Mouse (Mus musculus) olfactory bulb, adult 2 months (tissue): Measurements from ENCODE around the gene Lrmp.

Source experiments
- CTCF ChIP-seq: fragments of 200-500 bp; IDR thresholded peaks from 2 replicates; pipeline ENCODE4 v1.5.1; 2012; ENCODE audit warnings: low read depth, mild to moderate bottlenecking, low read length, moderate library complexity; ENCODE audit not compliant: insufficient read depth
- POLR2A ChIP-seq: fragments of 200-500 bp; IDR thresholded peaks from 2 replicates; pipeline ENCODE4 v1.6.1; 2012; ENCODE audit warnings: mild to moderate bottlenecking, low read depth, low read length, moderate library complexity; ENCODE audit not compliant: insufficient read depth

GRCm38 (mm10) chr6:145074461-145074860 lies 41.0 kb upstream of the Lrmp start:
- TF ChIP-seq POLR2A (no peak), CTCF (no peak)
